Comparison of ENCODE assay signal across 7 mouse cellular contexts in genomic region chr8:105699488-105700215, GRCm38 (mm10). TPM values are rescaled to one million over a fixed set of nuclear protein-coding genes. Genes with fewer than 3 reads are reported as not detected.
DNase-seq lines count a peak whose midpoint lies in the region; ATAC-seq and TF ChIP-seq lines count a peak whose summit lies in the region.

No protein-coding gene starts in this region.

- H3K4me1 ChIP-seq in lung, postnatal 0 days (ENCODE audit: insufficient read depth, low read depth, low read length) = peaks cover 6% of the 10 kb centered on the region; the same call in 1 of the 2 replicates
- peaks cover 13% of the 10 kb centered on the region for H3K4me1 ChIP-seq in forebrain, embryonic 14.5 days (ENCODE audit: control insufficient read depth, insufficient read depth, low read length)
- H3K4me1 ChIP-seq in limb, embryonic 13.5 days = peaks cover 18% of the 10 kb centered on the region
- H3K4me1 ChIP-seq in stomach, embryonic 15.5 days = peaks cover 18% of the 10 kb centered on the region

- no peaks in the 10 kb centered on the region for H3K27me3 ChIP-seq in lung, postnatal 0 days (replicated peaks; ENCODE audit: insufficient read depth, low read length)
- no peaks in the 10 kb centered on the region for H3K27me3 ChIP-seq in forebrain, embryonic 14.5 days (replicated peaks; ENCODE audit: control insufficient read depth, insufficient read depth, low read length)
- H3K27me3 ChIP-seq in limb, embryonic 13.5 days = peaks cover 14% of the 10 kb centered on the region
- no peaks in the 10 kb centered on the region for H3K27me3 ChIP-seq in stomach, embryonic 15.5 days (replicated peaks)

- WGBS in lung, postnatal 0 days = 81% methylated on average over 11 of the region's 11 CpGs
- WGBS in forebrain, embryonic 14.5 days = 90% methylated on average over 11 of the region's 11 CpGs
- WGBS in limb, embryonic 13.5 days = 91% methylated on average over 11 of the region's 11 CpGs
- 89% methylated on average over 11 of the region's 11 CpGs for WGBS in stomach, embryonic 15.5 days

- intact Hi-C loops in left cerebral cortex, postnatal 4 days (cut with DNase I) = no loop called here

- no peak for DNase-seq in lung, postnatal 0 days (ENCODE audit: low spot score)
- DNase-seq in lung, postnatal 14 days = no peak
- no peak for DNase-seq in forebrain, embryonic 14.5 days (ENCODE audit: low spot score)
- no peak for DNase-seq in left cerebral cortex, postnatal 4 days
- no peak for DNase-seq in left cerebral cortex, adult 18-20 months (ENCODE audit: low spot score in 2 of 2)

- no peaks in the 10 kb centered on the region for H3K9me3 ChIP-seq in lung, postnatal 0 days (ENCODE audit: low read length)
- H3K9me3 ChIP-seq in forebrain, embryonic 14.5 days (replicated peaks; ENCODE audit: control insufficient read depth, low read length) = no peaks in the 10 kb centered on the region
- H3K9me3 ChIP-seq in limb, embryonic 13.5 days = no peaks in the 10 kb centered on the region
- H3K9me3 ChIP-seq in stomach, embryonic 15.5 days = no peaks in the 10 kb centered on the region

- H3K4me3 ChIP-seq in lung, postnatal 0 days (ENCODE audit: low read depth, low read length) = 0 out of 2 replicates have a peak overlapping the region, but pooled peaks have one; percentile 74
- H3K4me3 ChIP-seq in forebrain, embryonic 14.5 days (ENCODE audit: low read depth, low read length) = peak overlapping the region; percentile 65
- H3K4me3 ChIP-seq in limb, embryonic 13.5 days = peak overlapping the region; percentile 71
- peak overlapping the region; percentile 80 for H3K4me3 ChIP-seq in stomach, embryonic 15.5 days (replicated peaks)

- H3K36me3 ChIP-seq in lung, postnatal 0 days (ENCODE audit: insufficient read depth, low read length) = peaks cover 13% of the 10 kb centered on the region; the same call in 1 of the 2 replicates
- H3K36me3 ChIP-seq in forebrain, embryonic 14.5 days (ENCODE audit: control insufficient read depth, insufficient read depth, low read length) = peaks cover 56% of the 10 kb centered on the region
- H3K36me3 ChIP-seq in limb, embryonic 13.5 days = peaks cover 51% of the 10 kb centered on the region
- H3K36me3 ChIP-seq in stomach, embryonic 15.5 days = peaks cover 17% of the 10 kb centered on the region; the same call in 1 of the 2 replicates

- TF ChIP-seq CTCF in lung, postnatal 0 days (IDR thresholded peaks at IDR 0.05) = no peak

- no peak overlapping the region; the same call in 1 of the 2 replicates for H3K27ac ChIP-seq in lung, postnatal 0 days (ENCODE audit: low read length)
- no peak overlapping the region for H3K27ac ChIP-seq in forebrain, embryonic 14.5 days (ENCODE audit: low read depth, low read length)
- no peak overlapping the region for H3K27ac ChIP-seq in limb, embryonic 13.5 days
- no peak overlapping the region for H3K27ac ChIP-seq in stomach, embryonic 15.5 days

- H3K4me2 ChIP-seq in lung, postnatal 0 days (replicated peaks; ENCODE audit: low read depth, low read length) = peak overlapping the region; percentile 90
- H3K4me2 ChIP-seq in forebrain, embryonic 14.5 days (ENCODE audit: low read length) = peak overlapping the region; percentile 97
- peak overlapping the region; percentile 87 for H3K4me2 ChIP-seq in limb, embryonic 13.5 days (replicated peaks)
- H3K4me2 ChIP-seq in stomach, embryonic 15.5 days = peak overlapping the region; percentile 93

- TF ChIP-seq EP300 in lung, postnatal 0 days (IDR thresholded peaks at IDR 0.05) = no peak

- ATAC-seq in lung, postnatal 0 days = no peak
- no peak for ATAC-seq in forebrain, embryonic 14.5 days
- ATAC-seq in limb, embryonic 13.5 days (ENCODE audit: low FRiP score, low read depth) = no peak
- no peak for ATAC-seq in stomach, embryonic 15.5 days (ENCODE audit: insufficient read depth, low FRiP score, low read depth)

- peak overlapping the region; percentile 52; the same call in 1 of the 2 replicates for H3K9ac ChIP-seq in lung, postnatal 0 days (replicated peaks; ENCODE audit: low read depth)
- H3K9ac ChIP-seq in forebrain, embryonic 14.5 days (ENCODE audit: low read length) = peak overlapping the region; percentile 76
- H3K9ac ChIP-seq in limb, embryonic 13.5 days = peak overlapping the region; percentile 71
- H3K9ac ChIP-seq in stomach, embryonic 15.5 days = peak overlapping the region; percentile 65; the same call in 1 of the 2 replicates

RNA-seq across cellular contexts. Expression of gene Acd, which starts 1.2 kb away (rescaled TPM):
- 40.5 and 45.8 TPM in 2 replicates for polyA plus RNA-seq in lung, postnatal 0 days (2015; fragmentation: Nextera tagmentation; extraction: Ambion mirVana)
- polyA plus RNA-seq in forebrain, embryonic 14.5 days (2014; fragmentation: Nextera tagmentation; extraction: Ambion mirVana) = 79.7 and 89.5 TPM in 2 replicates
- 81.5 and 83.9 TPM in 2 replicates for polyA plus RNA-seq in limb, embryonic 13.5 days (2015; fragmentation: Nextera tagmentation; extraction: Ambion mirVana)
- polyA plus RNA-seq in stomach, embryonic 15.5 days (2015; fragmentation: Nextera tagmentation; extraction: Ambion mirVana) = 45.0 and 52.8 TPM in 2 replicates
- total RNA-seq in left cerebral cortex, postnatal 4 days (2021) = 10 to 100 TPM; 55.9 to 58.9 TPM
- total RNA-seq in left cerebral cortex, adult 18-20 months (2021) = 10 to 100 TPM; 53.7 to 57.3 TPM

RNA-seq across cellular contexts. Expression of gene Pard6a, which starts 1.3 kb away (rescaled TPM):
- polyA plus RNA-seq in lung, postnatal 0 days (2015; fragmentation: Nextera tagmentation; extraction: Ambion mirVana) = 14.8 and 16.6 TPM in 2 replicates
- 48.1 and 54.6 TPM in 2 replicates for polyA plus RNA-seq in forebrain, embryonic 14.5 days (2014; fragmentation: Nextera tagmentation; extraction: Ambion mirVana)
- 17.7 TPM in 2 replicates for polyA plus RNA-seq in limb, embryonic 13.5 days (2015; fragmentation: Nextera tagmentation; extraction: Ambion mirVana)
- 14.9 and 15.0 TPM in 2 replicates for polyA plus RNA-seq in stomach, embryonic 15.5 days (2015; fragmentation: Nextera tagmentation; extraction: Ambion mirVana)
- total RNA-seq in left cerebral cortex, postnatal 4 days (2021) = 10 to 100 TPM; 28.4 to 33.1 TPM
- total RNA-seq in left cerebral cortex, adult 18-20 months (2021) = 10 to 100 TPM; 41.2 to 46.1 TPM

RNA-seq across cellular contexts. Expression of gene 4933405L10Rik, which starts 7.8 kb away (rescaled TPM):
- polyA plus RNA-seq in lung, postnatal 0 days (2015; fragmentation: Nextera tagmentation; extraction: Ambion mirVana) = not detected in 2 replicates
- 0.20 and 0.34 TPM in 2 replicates for polyA plus RNA-seq in forebrain, embryonic 14.5 days (2014; fragmentation: Nextera tagmentation; extraction: Ambion mirVana)
- 0.36 TPM in 1 of 2 replicates, not detected in the other for polyA plus RNA-seq in limb, embryonic 13.5 days (2015; fragmentation: Nextera tagmentation; extraction: Ambion mirVana)
- polyA plus RNA-seq in stomach, embryonic 15.5 days (2015; fragmentation: Nextera tagmentation; extraction: Ambion mirVana) = 0.19 TPM in 1 of 2 replicates, not detected in the other
- total RNA-seq in left cerebral cortex, postnatal 4 days (2021) = not detected
- total RNA-seq in left cerebral cortex, adult 18-20 months (2021) = under 1 TPM in 1 of 2 experiments, not detected in 1; 0.49 TPM

RNA-seq across cellular contexts. Expression of gene Enkd1, which starts 8.4 kb away (rescaled TPM):
- polyA plus RNA-seq in lung, postnatal 0 days (2015; fragmentation: Nextera tagmentation; extraction: Ambion mirVana) = 8.2 and 8.7 TPM in 2 replicates
- polyA plus RNA-seq in forebrain, embryonic 14.5 days (2014; fragmentation: Nextera tagmentation; extraction: Ambion mirVana) = 18.9 and 19.0 TPM in 2 replicates
- 30.8 and 32.2 TPM in 2 replicates for polyA plus RNA-seq in limb, embryonic 13.5 days (2015; fragmentation: Nextera tagmentation; extraction: Ambion mirVana)
- polyA plus RNA-seq in stomach, embryonic 15.5 days (2015; fragmentation: Nextera tagmentation; extraction: Ambion mirVana) = 18.0 and 18.1 TPM in 2 replicates
- total RNA-seq in left cerebral cortex, postnatal 4 days (2021) = 10 to 100 TPM; 15.5 to 17.9 TPM
- 10 to 100 TPM in 1 of 2 experiments, 1 to 10 TPM in 1; 9.5 to 11.2 TPM for total RNA-seq in left cerebral cortex, adult 18-20 months (2021)

RNA-seq across cellular contexts. Expression of gene Carmil2, which starts 13.6 kb away (rescaled TPM):
- polyA plus RNA-seq in lung, postnatal 0 days (2015; fragmentation: Nextera tagmentation; extraction: Ambion mirVana) = 0.26 and 0.35 TPM in 2 replicates
- polyA plus RNA-seq in forebrain, embryonic 14.5 days (2014; fragmentation: Nextera tagmentation; extraction: Ambion mirVana) = 6.0 and 8.4 TPM in 2 replicates
- 0.55 and 0.77 TPM in 2 replicates for polyA plus RNA-seq in limb, embryonic 13.5 days (2015; fragmentation: Nextera tagmentation; extraction: Ambion mirVana)
- 1.2 and 1.4 TPM in 2 replicates for polyA plus RNA-seq in stomach, embryonic 15.5 days (2015; fragmentation: Nextera tagmentation; extraction: Ambion mirVana)
- total RNA-seq in left cerebral cortex, postnatal 4 days (2021) = 10 to 100 TPM; 39.4 to 40.8 TPM
- 10 to 100 TPM; 60.0 to 64.6 TPM for total RNA-seq in left cerebral cortex, adult 18-20 months (2021)
